Mouse (Mus musculus) hindbrain, embryonic 16.5 days (tissue): ENCODE measurements at regions not wholly inside any gene's neighbourhood (a gene's known extent, or its start where the extent isn't known, plus 50 kb on each side); places are given as distances from the start of the nearest gene placed in this dataset.

Experiments
- ATAC-seq: fragments of 200-750 bp; cut with Nextera tagmentation; 2 replicates; pipeline ENCODE4 v1.8.0; 2017; ENCODE audit warnings: moderate TSS enrichment, moderate library complexity
- H3K27ac ChIP-seq: fragments of 300-500 bp; sonication (generic); 2 replicates; pipeline ENCODE4 v1.5.1; 2014; ENCODE audit warnings: low read depth, mild to moderate bottlenecking, control low read depth, low read length, moderate library complexity
- H3K27me3 ChIP-seq: fragments of 300-500 bp; sonication (generic); replicated peaks from 2 replicates; pipeline ENCODE4 v1.6.1; 2014; ENCODE audit warnings: low read length; ENCODE audit not compliant: control insufficient read depth, insufficient read depth
- H3K36me3 ChIP-seq: fragments of 300-500 bp; sonication (generic); 2 replicates; pipeline ENCODE4 v1.6.1; 2014; ENCODE audit warnings: mild to moderate bottlenecking, low read length, moderate library complexity, mixed read lengths; ENCODE audit not compliant: control insufficient read depth, insufficient read depth
- H3K4me1 ChIP-seq: fragments of 300-500 bp; sonication (generic); 2 replicates; pipeline ENCODE4 v1.6.1; 2014; ENCODE audit warnings: low read depth, low read length; ENCODE audit not compliant: control insufficient read depth, insufficient read depth
- H3K4me2 ChIP-seq: fragments of 300-500 bp; sonication (generic); 2 replicates; pipeline ENCODE4 v1.6.1; 2014; ENCODE audit warnings: mild to moderate bottlenecking, low read length, control low read depth, moderate library complexity
- H3K4me3 ChIP-seq: fragments of 300-500 bp; sonication (generic); 2 replicates; pipeline ENCODE4 v1.5.1; 2014; ENCODE audit warnings: mild to moderate bottlenecking, low read length, control low read depth, moderate library complexity
- H3K9ac ChIP-seq: fragments of 300-500 bp; sonication (generic); 2 replicates; pipeline ENCODE4 v1.6.1; 2014; ENCODE audit warnings: low read depth, mild to moderate bottlenecking, control low read depth, low read length, moderate library complexity
- H3K9me3 ChIP-seq: fragments of 300-500 bp; sonication (generic); 2 replicates; pipeline ENCODE4 v1.6.1; 2014; ENCODE audit warnings: mild to moderate bottlenecking, low read length, moderate library complexity; ENCODE audit not compliant: control insufficient read depth
- WGBS: fragments of 180-500 bp; shearing (Covaris S2); extraction: QIAGEN DNeasy Blood & Tissue Kit; methylation state at CpG from one replicate; pipeline ENCODE4 v1.1.7; 2014; 5-methylcytosine and 5-hydroxymethylcytosine counted together

DNA sequence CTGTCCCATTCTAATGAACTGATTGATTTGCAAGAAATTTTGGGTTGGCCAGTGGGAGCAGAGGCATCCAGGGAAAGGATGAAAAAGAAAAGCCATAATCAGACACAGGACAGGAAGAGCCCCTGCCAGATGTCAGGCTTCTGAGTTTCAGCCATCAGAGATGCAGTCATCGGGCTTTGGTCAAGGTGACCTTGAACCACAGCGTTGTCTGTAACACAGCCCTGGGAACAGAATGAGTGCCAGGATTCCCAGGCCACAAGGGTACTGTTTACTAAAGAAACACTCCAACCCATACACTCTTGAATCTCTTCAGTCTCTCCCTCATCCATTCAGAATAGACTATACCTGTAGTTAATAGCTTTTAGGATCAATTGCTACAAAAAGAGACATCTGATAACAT is 239.0 kb downstream of the Rplp1 start:
- Histone ChIP-seq H3K9ac (no peak overlapping the region), H3K9me3 (no peaks in the 10 kb centered on the region; the same call in 1 of the 2 replicates), H3K4me3 (no peak overlapping the region), H3K27me3 (no peaks in the 10 kb centered on the region), H3K27ac (no peak overlapping the region), H3K36me3 (no peaks in the 10 kb centered on the region), H3K4me1 (no peaks in the 10 kb centered on the region), H3K4me2 (no peak overlapping the region)
- WGBS = 87% methylated on average over 2 of the region's 2 CpGs
- ATAC-seq = no peak

GRCm38 (mm10) chr9:61673575-61674203 is 240.7 kb downstream of the Rplp1 start:
- WGBS = 76% methylated on average over 16 of the region's 16 CpGs
- no peak for ATAC-seq
- H3K36me3 ChIP-seq = no peaks in the 10 kb centered on the region
- no peak overlapping the region for H3K4me2 ChIP-seq
- H3K4me1 ChIP-seq = no peaks in the 10 kb centered on the region
- no peaks in the 10 kb centered on the region for H3K27me3 ChIP-seq
- H3K4me3 ChIP-seq = no peak overlapping the region
- no peak overlapping the region for H3K27ac ChIP-seq
- no peak overlapping the region for H3K9ac ChIP-seq
- H3K9me3 ChIP-seq = no peaks in the 10 kb centered on the region; the same call in 1 of the 2 replicates

DNA sequence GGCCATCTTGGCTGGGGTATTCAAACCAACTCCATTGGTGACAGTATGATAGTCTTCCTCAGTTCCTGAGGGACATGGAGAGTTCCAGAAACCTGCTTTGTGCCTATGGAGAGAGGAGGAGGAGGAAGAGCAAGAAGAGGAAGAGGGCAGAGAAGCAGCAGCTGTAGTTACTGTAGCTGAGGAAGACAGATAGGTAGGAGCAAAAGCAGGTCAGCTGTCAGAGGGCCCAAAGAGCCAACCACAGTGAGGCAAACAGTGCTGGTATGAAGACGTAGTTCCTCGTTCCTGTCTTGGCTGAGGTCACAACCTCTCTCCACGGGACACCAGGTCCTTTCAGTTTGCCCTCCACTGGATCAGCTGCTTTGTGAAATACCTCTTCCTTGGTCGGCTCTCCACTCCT is 243.4 kb downstream of the Rplp1 start:
- 69% methylated on average over 4 of the region's 4 CpGs for WGBS
- H3K9ac ChIP-seq = no peak overlapping the region

DNA sequence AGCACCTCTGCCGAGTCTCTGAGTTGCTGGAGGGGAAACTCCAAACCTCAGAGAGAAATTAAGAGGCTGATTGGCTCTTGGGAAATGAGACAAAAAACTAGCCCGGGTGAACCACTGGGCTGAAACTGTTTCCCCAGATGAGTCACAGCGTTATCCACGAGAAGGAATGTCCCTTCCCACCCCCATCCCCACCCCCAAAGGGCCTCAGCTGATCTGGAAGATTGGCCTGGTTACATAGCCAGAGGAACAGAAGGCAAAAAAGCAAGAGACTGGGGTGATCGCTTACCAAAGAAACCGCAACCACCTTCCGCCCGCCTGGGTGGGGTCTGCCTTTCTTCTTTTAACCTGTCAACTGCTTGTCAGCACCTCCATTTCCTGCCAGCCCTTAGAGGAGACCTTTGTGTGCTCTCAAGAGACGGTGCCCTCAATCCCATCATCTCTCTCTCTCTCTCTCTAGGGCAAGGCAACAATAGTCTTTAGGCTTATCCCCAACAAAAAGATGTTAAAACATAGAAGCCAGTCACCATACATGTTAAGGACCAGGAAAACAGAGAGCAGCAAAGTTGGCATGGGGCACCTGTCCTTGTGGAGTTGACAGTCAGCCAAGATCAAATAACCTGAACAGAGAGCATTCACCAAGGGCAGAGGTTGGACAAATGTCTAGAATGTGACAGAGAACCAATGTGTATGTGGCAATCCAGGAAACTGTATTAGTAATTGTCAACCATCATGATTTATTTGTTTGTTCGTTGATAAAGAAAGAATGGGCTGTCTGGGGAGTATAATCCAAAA is 244.4 kb downstream of the Rplp1 start:
- no peak for ATAC-seq
- 54% methylated on average over 10 of the region's 10 CpGs for WGBS
- Histone ChIP-seq H3K4me3 (no peak overlapping the region), H3K4me1 (no peaks in the 10 kb centered on the region), H3K4me2 (no peak overlapping the region), H3K27me3 (no peaks in the 10 kb centered on the region), H3K36me3 (no peaks in the 10 kb centered on the region), H3K9me3 (no peaks in the 10 kb centered on the region; the same call in 1 of the 2 replicates), H3K27ac (no peak overlapping the region), H3K9ac (no peak overlapping the region)

More for the DNA sequence above, 243.4 kb downstream of the Rplp1 start:
- Histone ChIP-seq H3K4me3 (no peak overlapping the region), H3K9me3 (no peaks in the 10 kb centered on the region; the same call in 1 of the 2 replicates), H3K4me1 (no peaks in the 10 kb centered on the region), H3K4me2 (no peak overlapping the region), H3K27me3 (no peaks in the 10 kb centered on the region), H3K36me3 (no peaks in the 10 kb centered on the region), H3K27ac (no peak overlapping the region)
- no peak for ATAC-seq

GRCm38 (mm10) chr9:61668723-61669122 is 245.6 kb downstream of the Rplp1 start:
- Histone ChIP-seq H3K4me3 (no peak overlapping the region), H3K9ac (no peak overlapping the region), H3K4me2 (no peak overlapping the region), H3K27ac (no peak overlapping the region), H3K27me3 (no peaks in the 10 kb centered on the region), H3K9me3 (no peaks in the 10 kb centered on the region; the same call in 1 of the 2 replicates), H3K36me3 (no peaks in the 10 kb centered on the region), H3K4me1 (no peaks in the 10 kb centered on the region)
- no peak for ATAC-seq
- 87% methylated on average over 8 of the region's 8 CpGs for WGBS

DNA sequence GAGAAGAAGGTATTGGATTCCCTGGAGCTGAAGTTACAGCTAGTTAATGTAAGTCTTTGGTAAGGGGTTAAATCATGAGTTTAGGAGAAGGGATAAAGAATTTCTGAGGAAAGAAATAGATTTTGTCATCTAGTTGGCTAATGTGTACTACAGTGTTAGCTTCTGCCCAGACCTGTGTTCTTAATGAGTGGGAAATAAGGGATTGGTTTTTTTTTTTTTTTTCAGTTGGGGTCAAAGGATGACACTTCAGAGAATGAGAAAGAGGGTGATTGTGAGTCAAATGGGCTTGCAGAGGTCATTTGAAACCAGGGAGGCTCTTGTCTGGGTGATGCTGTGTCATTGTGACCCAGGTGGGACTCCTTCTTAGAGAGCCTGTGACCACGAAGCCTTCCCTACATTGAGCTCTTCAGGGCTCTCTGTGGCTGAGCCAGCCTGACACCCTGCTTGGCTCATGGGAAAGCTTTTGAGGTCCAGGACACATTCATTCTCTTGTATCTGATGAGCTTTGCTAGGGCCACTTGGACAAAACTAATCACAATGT is 246.1 kb downstream of the Rplp1 start:
- no peak overlapping the region for H3K27ac ChIP-seq
- 77% methylated on average over 1 of the region's 1 CpGs for WGBS
- no peak for ATAC-seq
- H3K4me2 ChIP-seq = no peak overlapping the region
- H3K9me3 ChIP-seq = no peaks in the 10 kb centered on the region; the same call in 1 of the 2 replicates
- H3K4me3 ChIP-seq = no peak overlapping the region
- no peaks in the 10 kb centered on the region for H3K36me3 ChIP-seq
- no peak overlapping the region for H3K9ac ChIP-seq
- no peaks in the 10 kb centered on the region for H3K4me1 ChIP-seq
- H3K27me3 ChIP-seq = no peaks in the 10 kb centered on the region

DNA sequence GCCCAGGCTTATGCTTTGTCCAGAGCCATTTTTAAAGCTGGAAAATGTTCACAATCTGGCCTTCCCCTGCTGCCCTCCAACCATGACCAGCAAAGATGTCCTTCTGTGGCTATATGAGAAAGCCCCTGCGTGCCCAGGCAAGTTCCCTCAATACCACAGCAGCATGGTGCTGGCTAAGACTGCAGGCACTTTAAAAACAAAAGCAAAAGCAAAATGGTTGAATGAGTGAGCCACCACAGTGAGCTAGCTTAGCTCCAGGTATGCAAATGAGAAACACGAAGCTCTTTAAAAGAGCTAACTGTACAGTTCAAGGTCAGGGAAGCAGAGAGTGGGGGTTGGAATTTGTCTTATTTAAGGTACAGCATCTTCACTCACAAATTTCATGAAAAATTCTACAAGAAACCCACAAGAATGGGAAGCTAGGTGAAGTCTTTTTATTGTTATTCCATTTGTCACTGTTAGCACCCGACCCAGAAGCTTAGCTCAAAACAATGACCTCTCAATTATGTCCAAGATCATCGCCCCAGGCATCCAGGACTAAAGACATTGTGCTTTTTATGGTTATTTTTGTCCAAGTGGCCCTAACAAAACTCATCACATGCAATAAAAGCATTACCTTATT is 246.8 kb downstream of the Rplp1 start:
- Histone ChIP-seq H3K9ac (no peak overlapping the region), H3K27ac (no peak overlapping the region), H3K36me3 (no peaks in the 10 kb centered on the region), H3K27me3 (no peaks in the 10 kb centered on the region; the same call in 1 of the 2 replicates), H3K9me3 (no peaks in the 10 kb centered on the region; the same call in 1 of the 2 replicates), H3K4me2 (no peak overlapping the region), H3K4me1 (no peaks in the 10 kb centered on the region), H3K4me3 (no peak overlapping the region)
- ATAC-seq = no peak
- WGBS = 60% methylated on average over 4 of the region's 4 CpGs

GRCm38 (mm10) chr9:61666761-61667332 is 247.5 kb downstream of the Rplp1 start:
- Histone ChIP-seq H3K9me3 (no peaks in the 10 kb centered on the region; the same call in 1 of the 2 replicates), H3K4me3 (no peak overlapping the region), H3K27ac (no peak overlapping the region), H3K4me1 (no peaks in the 10 kb centered on the region), H3K27me3 (no peaks in the 10 kb centered on the region; the same call in 1 of the 2 replicates), H3K9ac (no peak overlapping the region), H3K4me2 (no peak overlapping the region), H3K36me3 (no peaks in the 10 kb centered on the region)
- WGBS = 91% methylated on average over 3 of the region's 3 CpGs
- no peak for ATAC-seq
